Mouse (Mus musculus) thymus, postnatal 10 days (tissue): ENCODE measurements at regions not wholly inside any gene's neighbourhood (a gene's known extent, or its start where the extent isn't known, plus 50 kb on each side); places are given as distances from the start of the nearest gene placed in this dataset.

Experiments used
- DNase-seq, 2 experiments: peaks; one replicate each; pipeline ENCODE4 v3.0.0; 2021; ENCODE audit warnings: low spot score in 2 of 2

DNA sequence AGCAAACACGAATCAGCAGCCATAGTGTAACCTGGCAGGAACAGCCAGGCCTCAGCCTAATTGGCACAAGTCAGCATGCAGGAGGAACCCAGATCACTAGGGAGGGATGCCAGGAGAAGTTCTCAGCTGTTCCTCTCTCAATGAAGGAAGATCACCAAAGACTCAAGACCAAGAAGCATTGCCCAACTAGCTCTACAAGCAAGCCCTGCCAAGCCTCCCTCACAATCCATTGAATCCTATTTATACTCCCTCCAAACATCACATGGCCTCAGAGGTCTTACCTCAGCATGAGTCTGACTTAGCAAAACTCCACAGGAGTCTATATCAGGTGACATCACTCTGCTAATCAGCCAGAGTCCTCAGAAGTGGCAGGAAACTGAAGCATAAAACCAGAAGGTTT lies 135.1 kb downstream of the Rbm43 start:
- no peak for DNase-seq

DNA sequence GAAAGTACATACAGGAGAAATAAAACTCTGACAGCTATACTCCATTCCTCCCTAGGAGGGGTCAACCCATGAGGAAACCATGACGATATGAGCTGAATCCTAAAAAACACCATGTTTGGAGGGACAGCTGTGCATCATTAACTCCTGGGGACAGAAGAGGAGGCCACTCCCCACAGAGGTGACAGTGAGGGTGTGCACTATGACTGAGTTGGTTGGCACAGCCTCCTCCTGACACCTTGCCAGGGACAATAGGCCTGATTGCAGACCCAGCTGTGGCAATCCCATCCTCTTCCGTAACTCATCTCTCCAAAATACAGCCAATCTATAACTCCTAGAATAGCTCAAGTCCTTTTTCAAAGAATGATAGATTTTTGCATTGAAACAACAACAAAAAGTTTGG lies 112.0 kb downstream of the Rbm43 start:
- DNase-seq, result no peak

DNA sequence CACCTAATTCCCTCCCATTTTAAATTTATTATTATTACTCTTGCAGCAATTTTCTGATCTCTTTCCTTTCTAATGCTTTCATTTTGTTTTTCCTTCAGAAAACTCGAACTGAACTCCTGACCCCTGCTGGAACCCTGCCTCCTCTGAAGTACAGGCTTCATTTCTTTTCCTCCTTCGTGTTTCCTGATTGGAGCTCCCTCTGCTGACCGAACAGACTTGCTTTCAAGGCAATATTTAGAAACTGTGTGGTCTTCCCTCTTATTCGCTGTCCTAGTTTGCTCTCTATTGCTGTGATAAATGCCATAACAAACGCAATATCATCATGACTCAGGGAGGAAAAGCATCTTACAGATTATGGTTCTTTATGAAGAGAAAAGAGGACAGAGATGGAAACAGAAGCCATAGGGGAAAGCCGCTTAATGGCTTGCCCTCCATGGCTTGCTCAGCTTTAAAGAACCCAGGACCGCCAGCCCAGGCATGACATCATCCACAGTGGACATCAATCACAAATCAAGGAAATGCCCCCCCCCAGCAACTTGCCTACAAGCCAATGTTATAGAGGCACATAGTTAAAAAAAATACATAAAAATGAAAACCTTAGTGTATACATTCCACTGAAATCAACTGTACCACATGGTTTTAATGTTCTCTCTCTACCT lies 104.5 kb downstream of the Rbm43 start:
- DNase-seq, result peak in 1 of 2 experiments; percentile 6

DNA sequence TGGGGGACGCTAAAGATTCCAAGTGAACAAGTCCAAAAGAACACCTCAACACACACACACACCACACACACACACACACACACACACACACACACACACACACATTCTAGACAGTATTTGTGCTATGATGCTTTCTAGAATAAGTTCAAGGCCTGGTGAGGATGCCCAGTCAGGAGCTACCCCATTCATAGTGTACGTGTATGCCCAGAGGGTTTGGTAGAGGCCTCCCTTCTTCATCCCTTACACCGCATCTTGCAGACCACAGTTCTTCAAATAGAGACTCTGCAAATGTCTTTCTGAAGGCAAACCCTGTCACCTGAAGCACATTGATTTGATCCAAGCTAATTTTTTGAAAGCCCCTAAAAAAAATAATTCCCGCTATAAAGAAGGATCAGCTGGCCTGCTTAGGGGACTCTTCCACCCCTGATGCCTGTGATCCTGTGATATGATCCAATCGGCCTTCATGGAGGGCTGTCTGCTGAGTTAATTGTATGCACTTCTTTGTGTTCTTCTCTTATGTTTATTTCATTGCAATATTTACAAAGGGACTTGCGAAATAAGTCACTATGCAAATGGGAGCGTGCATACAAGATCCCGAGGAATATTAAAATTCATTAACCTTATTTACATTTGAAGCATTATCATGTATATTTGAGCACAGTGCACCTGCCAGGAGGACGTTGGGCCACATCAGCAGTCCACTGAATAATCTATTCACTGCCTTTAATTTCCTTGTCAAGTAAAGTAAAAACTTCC lies 103.8 kb downstream of the Rbm43 start:
- DNase-seq, result no peak

DNA sequence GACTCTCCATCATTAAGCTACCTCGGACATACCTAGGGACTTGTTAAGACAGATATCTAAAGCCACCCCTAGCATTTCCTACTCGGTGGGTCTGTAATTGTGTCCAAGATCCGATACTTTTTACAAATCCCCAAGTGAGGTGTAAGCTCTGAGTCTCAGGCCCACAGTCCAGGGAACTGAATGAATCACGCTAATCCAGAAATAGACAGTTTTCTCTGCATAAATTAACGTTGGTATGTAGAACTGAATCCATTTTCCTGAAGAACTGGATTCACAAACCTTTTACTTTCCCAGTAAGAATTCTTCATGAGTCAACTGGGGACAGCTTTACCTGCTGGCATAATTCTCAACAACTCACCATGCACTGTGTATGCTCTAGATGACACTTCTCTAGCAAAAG lies 97.1 kb downstream of the Rbm43 start:
- DNase-seq, result no peak

DNA sequence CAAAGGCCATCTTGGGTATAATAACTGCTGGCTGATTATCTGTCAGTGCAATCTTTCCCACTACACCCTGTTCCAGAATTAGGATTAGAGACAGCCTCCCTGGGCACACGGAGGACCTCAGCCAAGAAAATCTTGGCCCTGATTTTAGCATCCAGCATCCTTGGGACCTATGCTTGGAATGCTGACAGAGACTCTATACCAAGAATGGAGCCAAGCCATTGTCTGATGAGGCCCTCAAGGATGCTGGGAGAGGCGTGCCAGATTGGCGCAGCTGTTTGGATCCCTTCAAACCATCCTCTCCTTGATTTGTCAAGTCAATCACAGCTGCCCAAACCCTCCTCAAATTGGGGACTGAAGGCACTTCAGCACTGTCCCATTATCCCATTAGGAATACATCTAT lies 94.2 kb downstream of the Rbm43 start:
- no peak for DNase-seq

- no peak for DNase-seq
These were observed 90.1 kb downstream of the Rbm43 start for GRCm38 (mm10) chr2:51844831-51845230.

DNA sequence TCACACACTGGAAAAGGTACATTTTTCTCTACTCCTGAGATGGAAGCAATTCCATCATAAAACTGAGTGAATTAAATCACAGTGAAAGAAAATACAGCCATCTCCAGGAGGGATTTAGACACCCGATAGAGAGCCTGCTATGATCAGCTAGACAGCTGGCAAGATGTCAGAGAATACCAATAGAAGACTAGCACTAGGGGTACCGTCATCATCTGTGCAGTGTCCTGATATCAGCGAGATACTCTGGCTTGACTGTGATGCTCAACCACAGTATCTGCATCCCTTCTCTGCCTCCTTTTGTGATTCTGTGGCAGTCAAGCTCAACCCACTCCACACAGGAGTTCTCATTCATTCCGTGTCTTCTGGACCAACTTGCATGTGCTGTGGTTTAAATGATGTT lies 87.4 kb downstream of the Rbm43 start:
- no peak for DNase-seq

DNA sequence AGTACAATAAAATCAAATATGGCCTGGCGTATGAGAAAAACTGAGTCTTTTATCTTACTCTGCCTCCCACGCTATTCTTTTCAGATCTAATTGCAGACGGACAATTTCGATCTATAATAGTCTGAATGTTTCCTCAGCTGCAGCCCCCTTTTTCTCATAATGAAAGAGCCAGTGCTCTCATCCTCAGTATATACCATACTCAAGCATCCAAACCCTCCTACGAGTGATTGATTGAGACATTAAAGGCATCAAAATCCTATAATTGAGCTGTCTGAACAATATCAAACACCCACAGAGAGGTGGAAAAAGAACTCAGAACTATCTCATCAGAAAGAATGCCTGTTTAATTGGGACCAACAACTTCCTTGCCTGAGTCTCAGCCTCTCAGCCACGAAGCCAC lies 87.0 kb downstream of the Rbm43 start:
- no peak for DNase-seq

DNA sequence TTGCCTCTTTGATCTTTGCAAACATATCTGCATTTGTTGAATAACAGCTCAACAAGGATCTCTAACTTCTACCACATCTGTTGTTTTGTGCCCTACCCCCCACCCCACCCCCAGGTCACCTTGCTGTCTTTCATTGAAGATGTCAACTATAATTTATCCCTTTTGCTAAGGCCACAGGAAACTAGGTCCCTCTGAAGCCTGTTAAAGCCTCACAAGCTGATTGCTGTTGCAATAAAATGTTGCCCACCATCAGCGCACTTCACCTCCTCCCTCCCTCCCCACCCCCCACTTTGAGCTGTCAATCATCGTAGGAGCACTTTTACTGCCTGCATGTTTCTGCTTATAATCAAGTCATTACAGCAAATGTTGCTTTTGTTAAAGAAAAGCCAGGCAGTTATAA lies 86.5 kb downstream of the Rbm43 start:
- DNase-seq, result no peak

DNA sequence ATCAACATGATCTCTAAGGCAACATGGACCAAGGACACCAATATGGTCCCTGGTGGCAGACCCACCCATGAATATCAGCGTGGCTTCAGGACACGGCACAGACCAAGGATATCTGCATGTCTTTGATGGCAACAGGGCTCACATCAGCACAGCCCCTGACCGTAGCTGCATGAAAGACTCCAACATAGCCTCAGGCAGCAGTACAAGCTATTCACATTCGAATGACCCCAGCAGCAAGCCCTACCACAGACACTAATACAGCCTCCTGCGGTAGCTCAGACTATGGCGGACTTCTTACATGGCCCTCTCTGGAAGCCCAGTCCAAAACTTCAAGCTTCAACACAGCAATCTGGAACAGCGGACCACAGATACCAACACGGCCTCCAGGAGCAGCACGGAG lies 84.4 kb downstream of the Rbm43 start:
- DNase-seq, result no peak

DNA sequence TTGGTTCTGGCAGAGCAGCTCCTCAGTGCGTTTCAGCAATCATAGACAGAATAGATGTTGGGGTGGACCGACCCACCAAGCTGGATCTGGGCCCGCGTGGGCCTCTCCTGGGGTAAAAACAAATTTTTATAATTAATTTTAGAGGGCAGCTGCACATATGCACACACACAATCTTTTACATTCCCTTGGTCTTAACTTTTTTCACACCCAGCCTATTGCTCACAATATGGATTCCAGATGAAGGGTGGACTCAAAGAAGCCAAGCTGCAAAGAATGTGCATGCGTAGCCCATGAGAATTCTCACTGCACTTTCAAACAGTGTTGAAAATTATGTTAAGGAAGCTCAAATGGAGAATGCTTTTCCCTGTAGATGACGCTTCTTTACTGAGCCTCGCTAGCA lies 83.3 kb downstream of the Rbm43 start:
- DNase-seq, result no peak

- no peak for DNase-seq
These were observed 77.7 kb downstream of the Rbm43 start for GRCm38 (mm10) chr2:51857226-51857625.

- no peak for DNase-seq
These were observed 68.9 kb downstream of the Rbm43 start for GRCm38 (mm10) chr2:51866045-51866444.

DNA sequence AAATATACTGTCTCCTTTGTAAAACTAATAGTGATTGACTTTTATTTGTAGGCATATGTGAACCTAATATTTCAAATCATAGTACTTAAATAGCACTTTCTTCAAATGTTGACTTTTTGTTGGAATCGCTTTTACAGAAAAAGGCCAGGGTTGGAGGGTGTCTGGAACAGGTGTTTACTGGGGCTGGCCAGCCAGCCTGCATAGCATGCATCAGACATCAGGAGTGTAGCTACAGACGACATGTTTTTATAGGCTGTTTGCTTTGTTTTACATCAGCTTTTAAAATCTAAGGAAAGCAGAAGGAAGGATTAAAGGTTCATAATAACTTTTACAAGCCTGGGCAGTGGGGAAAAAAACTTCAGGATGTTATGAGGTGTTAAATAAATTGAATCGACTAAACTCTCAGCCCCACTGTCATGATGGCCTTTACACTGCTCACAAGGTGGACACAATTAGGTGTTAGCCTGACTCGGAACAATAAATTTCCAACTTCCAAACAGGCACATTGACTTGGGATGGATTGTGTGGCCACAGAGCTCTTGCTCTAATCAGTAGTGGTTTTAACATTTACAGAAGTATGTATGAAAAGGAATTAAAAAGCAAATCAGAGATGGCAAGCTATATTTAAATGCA lies 66.0 kb downstream of the Rbm43 start:
- no peak for DNase-seq

- no peak for DNase-seq
These were observed 63.4 kb downstream of the Rbm43 start for GRCm38 (mm10) chr2:51871571-51871970.
